Mouse (Mus musculus) stomach, embryonic 14.5 days (tissue): Measurements from ENCODE around the gene Runx1. TPM values are rescaled to one million over a fixed set of nuclear protein-coding genes. Genes with fewer than 3 reads are reported as not detected.

Experiments
- ATAC-seq: fragments of 200-750 bp; cut with Nextera tagmentation; 2 replicates; pipeline ENCODE4 v1.8.0; 2017; ENCODE audit warnings: low read depth, moderate TSS enrichment; ENCODE audit not compliant: insufficient number of reproducible peaks, insufficient read depth, low FRiP score
- H3K27ac ChIP-seq: fragments of 300-500 bp; sonication (generic); 2 replicates; pipeline ENCODE4 v1.5.1; 2014; ENCODE audit warnings: mild to moderate bottlenecking, low read length, moderate library complexity, mixed read lengths
- H3K27me3 ChIP-seq: fragments of 300-500 bp; sonication (generic); 2 replicates; pipeline ENCODE4 v1.6.1; 2014; ENCODE audit warnings: low read length, control low read depth, mixed read lengths; ENCODE audit not compliant: control insufficient read depth, insufficient read depth
- H3K36me3 ChIP-seq: fragments of 300-500 bp; sonication (generic); 2 replicates; pipeline ENCODE4 v1.6.1; 2014; ENCODE audit warnings: mild to moderate bottlenecking, control low read depth, low read length, moderate library complexity, mixed read lengths; ENCODE audit not compliant: control insufficient read depth, insufficient read depth
- H3K4me1 ChIP-seq: fragments of 300-500 bp; sonication (generic); 2 replicates; pipeline ENCODE4 v1.6.1; 2014; ENCODE audit warnings: low read length, control low read depth, mixed read lengths; ENCODE audit not compliant: control insufficient read depth, insufficient read depth
- H3K4me2 ChIP-seq: fragments of 300-500 bp; sonication (generic); replicated peaks from 2 replicates; pipeline ENCODE4 v1.6.1; 2014; ENCODE audit warnings: low read depth, low read length, control low read depth
- H3K4me3 ChIP-seq: fragments of 300-500 bp; sonication (generic); 2 replicates; pipeline ENCODE4 v1.5.1; 2014; ENCODE audit warnings: low read depth, low read length, control low read depth
- H3K9ac ChIP-seq: fragments of 300-500 bp; sonication (generic); replicated peaks from 2 replicates; pipeline ENCODE4 v1.6.1; 2014; ENCODE audit warnings: low read depth, mild to moderate bottlenecking, control low read depth, low read length, moderate library complexity, mixed read lengths
- H3K9me3 ChIP-seq: fragments of 300-500 bp; sonication (generic); 2 replicates; pipeline ENCODE4 v1.6.1; 2016; ENCODE audit warnings: low read depth, low read length, control low read depth; ENCODE audit not compliant: control insufficient read depth
- WGBS: fragments of 180-500 bp; shearing (Covaris S2); extraction: QIAGEN DNeasy Blood & Tissue Kit; methylation state at CpG from one replicate; pipeline ENCODE4 v1.1.7; 2014; 5-methylcytosine and 5-hydroxymethylcytosine counted together
- polyA plus RNA-seq: library from polyadenylated mRNA; unstranded; fragments of >200 nt; fragmentation: Nextera tagmentation; extraction: Ambion mirVana; gene quantifications from 2 replicates; pipeline ENCODE4 v1.2.1, GENCODE M21; 2014

Runx1 gene
- polyA plus RNA-seq, 1 experiment from 2014 or later, result 9.2 TPM

DNA sequence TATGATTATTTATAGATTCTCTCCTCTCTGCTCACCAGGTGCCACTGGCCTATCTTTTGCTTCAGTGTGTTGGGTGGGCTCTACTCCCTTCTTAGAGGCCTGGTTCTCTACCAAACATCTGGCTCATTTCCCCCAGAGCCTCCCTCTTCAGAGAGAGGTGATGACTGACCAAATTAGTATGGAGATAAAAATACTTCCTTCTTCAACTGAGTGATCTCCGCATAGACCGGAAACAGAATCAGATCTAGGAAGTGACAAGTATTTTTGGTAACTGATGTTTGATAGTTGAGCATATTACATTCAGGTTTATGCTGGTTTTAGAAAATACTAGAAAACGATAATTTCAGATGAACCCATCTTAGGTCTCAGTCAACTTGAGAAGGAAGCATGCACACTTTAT lies 101.4 kb downstream of the Runx1 start:
- H3K27ac ChIP-seq, result no peak overlapping the region
- no peak overlapping the region for H3K4me2 ChIP-seq
- WGBS, result 86% methylated on average over 3 of the region's 3 CpGs
- no peaks in the 10 kb centered on the region for H3K4me1 ChIP-seq
- H3K9ac ChIP-seq, result no peak overlapping the region
- ATAC-seq, result no peak
- no peaks in the 10 kb centered on the region for H3K27me3 ChIP-seq
- no peaks in the 10 kb centered on the region for H3K9me3 ChIP-seq
- H3K4me3 ChIP-seq, result no peak overlapping the region
- H3K36me3 ChIP-seq, result no peaks in the 10 kb centered on the region

DNA sequence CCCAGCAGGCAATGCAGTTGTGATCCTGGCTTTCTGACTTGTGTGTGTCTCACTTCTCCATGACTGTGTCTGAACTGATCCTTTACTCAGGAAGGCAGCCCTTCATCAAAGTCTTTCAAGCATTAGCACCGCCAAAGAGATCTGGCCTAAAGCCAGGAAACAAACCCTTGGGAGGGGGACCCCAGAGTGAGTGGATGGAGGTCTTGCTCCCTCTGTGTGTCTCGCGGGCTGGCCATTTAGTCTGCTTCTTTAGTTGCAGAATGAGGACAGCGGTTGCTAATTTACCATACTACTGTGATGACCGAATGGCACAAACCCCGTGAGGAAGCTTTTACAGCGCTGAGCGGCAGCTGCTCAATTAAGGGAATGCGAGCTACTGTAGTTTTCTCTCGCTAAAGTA lies 105.3 kb downstream of the Runx1 start:
- Histone ChIP-seq H3K27me3 (no peaks in the 10 kb centered on the region; the same call in 1 of the 2 replicates), H3K9ac (no peak overlapping the region), H3K9me3 (no peaks in the 10 kb centered on the region), H3K36me3 (no peaks in the 10 kb centered on the region), H3K4me1 (no peaks in the 10 kb centered on the region), H3K4me3 (no peak overlapping the region), H3K27ac (no peak overlapping the region), H3K4me2 (no peak overlapping the region)
- 57% methylated on average over 10 of the region's 10 CpGs for whole genome bisulfite sequencing
- no peak for ATAC-seq

DNA sequence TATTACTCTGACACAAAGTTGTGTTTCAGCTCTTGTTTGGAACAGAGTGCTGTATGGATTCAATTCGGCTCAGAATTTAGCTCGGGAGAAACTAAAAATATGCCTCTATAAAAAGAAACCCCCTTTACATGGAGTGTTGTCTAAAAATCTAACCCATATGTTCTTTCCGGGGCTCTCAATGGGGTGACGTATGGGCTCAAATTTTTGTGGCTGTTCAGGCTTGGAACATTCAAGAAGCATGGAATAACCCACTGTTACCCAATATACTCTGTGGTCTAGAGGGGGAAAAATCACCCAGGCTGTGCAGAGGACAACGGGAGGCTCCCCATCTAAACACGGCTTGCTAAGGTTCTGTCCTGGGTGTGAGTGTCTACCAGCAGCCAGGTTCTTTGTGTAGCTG lies 106.2 kb downstream of the Runx1 start:
- ATAC-seq, result no peak
- 78% methylated on average over 6 of the region's 6 CpGs for WGBS
- H3K27ac ChIP-seq, result no peak overlapping the region

DNA sequence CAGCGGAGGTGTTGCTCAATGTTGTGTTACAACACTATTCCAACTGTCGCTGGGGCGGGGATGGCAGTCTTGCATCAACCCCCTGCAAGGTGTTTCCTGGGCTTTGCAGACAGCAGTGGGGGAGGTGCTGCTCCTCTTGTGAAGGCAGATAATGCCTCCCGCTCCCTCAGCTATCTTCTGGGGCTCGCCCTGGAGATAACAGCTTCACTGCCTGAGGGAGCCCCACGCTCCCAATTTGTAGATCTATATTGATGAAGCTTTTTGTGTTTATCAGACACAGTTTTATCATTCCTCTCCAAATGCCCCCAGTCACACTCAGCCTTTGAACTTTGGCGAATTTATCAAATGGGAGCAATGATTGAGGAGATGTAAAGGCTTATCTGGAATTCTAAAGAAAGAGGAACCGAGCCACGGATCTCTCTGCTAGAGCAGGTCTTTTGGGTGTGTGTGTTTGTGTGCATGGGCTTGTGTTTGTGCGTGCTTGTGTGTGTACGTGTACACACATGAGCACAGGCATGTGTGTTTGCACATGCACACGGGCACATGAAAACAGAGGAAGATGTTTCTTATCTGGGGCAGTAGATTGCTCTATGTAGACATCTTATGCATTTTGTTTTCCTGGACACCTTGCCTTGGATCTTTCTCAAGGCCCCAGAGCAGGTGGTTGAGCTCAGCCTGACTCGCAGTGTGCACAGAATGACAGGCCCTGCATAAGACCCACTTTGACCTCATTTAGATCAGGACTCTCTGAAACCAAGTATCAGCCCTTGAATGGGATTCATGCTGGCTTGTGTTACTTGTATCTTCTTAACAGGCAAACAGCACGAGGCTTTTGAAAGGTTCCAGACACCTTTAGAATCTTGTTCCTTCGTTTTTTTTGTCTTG lies 110.1 kb downstream of the Runx1 start:
- H3K4me1 ChIP-seq, result no peaks in the 10 kb centered on the region
- no peak overlapping the region for H3K4me3 ChIP-seq
- H3K36me3 ChIP-seq, result no peaks in the 10 kb centered on the region
- H3K4me2 ChIP-seq, result no peak overlapping the region
- H3K9me3 ChIP-seq, result no peaks in the 10 kb centered on the region
- 28% methylated on average over 15 of the region's 15 CpGs for WGBS
- no peaks in the 10 kb centered on the region; the same call in 1 of the 2 replicates for H3K27me3 ChIP-seq
- H3K9ac ChIP-seq, result no peak overlapping the region
- H3K27ac ChIP-seq, result no peak overlapping the region
- no peak; the same call in 1 of the 2 replicates for ATAC-seq

More for the DNA sequence above, 106.2 kb downstream of the Runx1 start:
- no peaks in the 10 kb centered on the region; the same call in 1 of the 2 replicates for H3K27me3 ChIP-seq
- H3K4me1 ChIP-seq, result no peaks in the 10 kb centered on the region
- no peak overlapping the region for H3K4me3 ChIP-seq
- no peak overlapping the region for H3K4me2 ChIP-seq
- no peaks in the 10 kb centered on the region for H3K9me3 ChIP-seq
- no peak overlapping the region for H3K9ac ChIP-seq
- H3K36me3 ChIP-seq, result no peaks in the 10 kb centered on the region

DNA sequence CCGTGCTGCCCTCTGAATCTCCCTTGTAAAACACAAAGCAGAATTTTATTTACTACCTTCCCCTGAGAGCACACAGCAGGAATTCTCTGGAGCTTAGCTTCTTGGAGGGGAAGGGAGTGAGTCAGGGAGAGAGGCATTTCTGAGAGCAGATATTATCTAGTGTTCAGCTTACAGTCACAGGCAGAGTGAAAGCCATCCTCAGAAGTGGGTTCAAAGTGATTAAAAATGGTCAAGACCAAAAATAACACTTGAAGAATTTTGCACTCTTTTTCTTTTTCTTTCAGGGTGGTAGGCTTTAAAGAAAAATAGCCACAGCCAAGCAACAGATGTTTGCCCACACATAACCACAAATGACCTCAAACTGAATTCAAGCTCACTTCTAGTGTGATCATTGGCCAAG lies 115.8 kb downstream of the Runx1 start:
- Histone ChIP-seq H3K9me3 (no peaks in the 10 kb centered on the region), H3K4me3 (no peak overlapping the region), H3K36me3 (no peaks in the 10 kb centered on the region), H3K27ac (no peak overlapping the region), H3K4me1 (no peaks in the 10 kb centered on the region), H3K4me2 (no peak overlapping the region), H3K27me3 (no peaks in the 10 kb centered on the region), H3K9ac (no peak overlapping the region)
- no peak for ATAC-seq
- 43% methylated on average over 1 of the region's 1 CpGs for WGBS

- no peak overlapping the region for H3K9ac ChIP-seq
- no peak overlapping the region for H3K4me2 ChIP-seq
- H3K27ac ChIP-seq, result no peak overlapping the region
- no peak overlapping the region for H3K4me3 ChIP-seq
- no peaks in the 10 kb centered on the region for H3K27me3 ChIP-seq
- no peaks in the 10 kb centered on the region for H3K36me3 ChIP-seq
- no peak for ATAC-seq
- no peaks in the 10 kb centered on the region for H3K9me3 ChIP-seq
- WGBS, result 59% methylated on average over 4 of the region's 4 CpGs
- H3K4me1 ChIP-seq, result no peaks in the 10 kb centered on the region
Observed at GRCm38 (mm10) chr16:92708718-92709117, 117.2 kb downstream of the Runx1 start.

DNA sequence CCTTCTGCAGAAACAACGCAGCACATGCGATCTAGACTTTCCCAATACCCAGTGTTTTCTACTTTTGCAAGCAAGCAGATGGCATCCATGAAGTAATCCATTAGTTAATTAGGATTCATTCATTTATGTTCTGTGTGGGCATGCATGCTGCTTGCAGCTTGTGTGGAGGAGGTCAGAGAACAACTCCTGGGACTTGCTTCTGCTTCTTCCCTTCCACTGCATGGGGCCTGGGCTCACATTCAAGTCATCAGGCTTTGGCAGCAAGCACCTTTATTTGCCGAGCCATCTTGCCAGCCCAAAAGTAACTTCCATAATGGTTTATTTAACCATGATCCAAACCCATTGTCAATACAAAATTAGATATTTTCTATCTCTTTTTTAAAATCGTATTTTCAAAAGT lies 118.2 kb downstream of the Runx1 start:
- H3K4me3 ChIP-seq, result no peak overlapping the region
- no peak overlapping the region for H3K4me2 ChIP-seq
- H3K27me3 ChIP-seq, result no peaks in the 10 kb centered on the region
- no peaks in the 10 kb centered on the region for H3K36me3 ChIP-seq
- H3K27ac ChIP-seq, result no peak overlapping the region
- H3K4me1 ChIP-seq, result no peaks in the 10 kb centered on the region
- no peak for ATAC-seq
- WGBS, result 85% methylated on average over 4 of the region's 4 CpGs
- H3K9me3 ChIP-seq, result no peaks in the 10 kb centered on the region
- H3K9ac ChIP-seq, result no peak overlapping the region

DNA sequence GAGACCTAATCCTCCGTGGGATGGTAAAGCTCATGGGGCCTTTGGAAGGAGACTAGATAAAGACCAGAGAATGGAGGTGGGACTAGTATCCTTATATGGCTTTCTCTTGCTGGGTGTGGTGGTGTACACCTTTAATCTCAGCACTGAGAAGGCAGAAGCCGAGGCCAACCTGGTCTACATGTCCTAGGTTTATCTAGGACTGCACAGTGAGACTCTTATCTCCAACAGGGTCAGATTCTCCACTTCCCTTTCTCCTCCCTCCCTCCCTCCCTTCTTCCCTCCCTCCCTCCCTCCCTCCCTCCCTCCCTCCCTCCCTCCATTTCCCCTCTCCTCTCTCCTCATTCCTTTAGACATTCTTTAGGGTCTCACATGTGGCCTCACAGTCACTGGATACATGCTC lies 118.8 kb downstream of the Runx1 start:
- ATAC-seq, result no peak
- no peaks in the 10 kb centered on the region for H3K9me3 ChIP-seq
- no peaks in the 10 kb centered on the region for H3K27me3 ChIP-seq
- no peak overlapping the region for H3K4me3 ChIP-seq
- H3K36me3 ChIP-seq, result no peaks in the 10 kb centered on the region
- H3K4me1 ChIP-seq, result no peaks in the 10 kb centered on the region
- H3K27ac ChIP-seq, result no peak overlapping the region
- 68% methylated on average over 2 of the region's 2 CpGs for WGBS
- H3K9ac ChIP-seq, result no peak overlapping the region
- H3K4me2 ChIP-seq, result no peak overlapping the region
